Mouse (Mus musculus): ENCODE results near the gene P3h4.

P3h4 gene

DNA sequence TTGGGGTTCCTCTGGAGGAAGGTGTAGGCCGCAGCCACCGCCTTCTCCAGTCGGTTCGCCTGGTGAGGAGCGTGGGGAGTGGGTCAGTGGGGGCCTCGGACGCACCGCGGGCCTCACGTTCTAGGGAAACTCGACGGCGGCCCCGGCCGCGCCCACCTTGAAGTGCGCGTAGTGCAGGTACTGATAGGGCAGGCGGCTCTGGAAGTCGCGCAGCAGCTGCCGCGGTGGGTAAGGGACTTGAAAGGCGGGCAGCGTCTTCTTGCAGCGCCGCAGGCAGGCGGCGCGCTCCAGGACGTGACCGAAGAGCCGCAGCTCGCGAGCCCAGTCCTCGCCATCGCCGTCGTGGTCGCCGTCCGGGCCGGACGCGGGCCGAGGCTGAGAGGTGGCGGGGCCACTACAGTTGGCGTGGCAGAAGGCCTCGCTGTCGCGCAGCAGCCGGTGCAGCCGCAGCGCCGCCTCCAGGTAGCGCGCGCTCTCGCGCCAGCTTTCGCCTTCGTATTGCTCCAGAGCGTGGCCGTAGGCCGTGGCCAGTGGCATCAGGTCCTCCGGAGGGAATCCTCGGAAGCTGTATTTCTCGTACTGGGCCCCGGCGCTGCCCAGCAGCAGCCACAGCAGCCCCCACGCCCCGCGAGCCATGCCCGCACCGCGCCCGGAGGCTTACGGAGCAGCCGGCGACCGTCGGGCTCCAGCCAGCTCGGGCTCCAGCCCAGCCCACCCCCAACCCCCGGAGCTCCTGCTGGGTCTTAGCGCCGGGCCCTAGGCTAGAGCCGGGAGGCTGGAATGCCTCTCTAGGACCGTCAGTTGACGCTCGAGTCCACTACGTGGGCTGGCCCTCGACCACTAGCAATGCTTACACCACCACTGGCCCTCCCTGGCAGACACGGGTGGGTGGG is at the start of gene P3h4:
TSS of gene P3h4 (minus strand) at position 816 of the 893 bp plus-strand sequence.
- peak; percentile 90 to 94 for DNase-seq

DNA sequence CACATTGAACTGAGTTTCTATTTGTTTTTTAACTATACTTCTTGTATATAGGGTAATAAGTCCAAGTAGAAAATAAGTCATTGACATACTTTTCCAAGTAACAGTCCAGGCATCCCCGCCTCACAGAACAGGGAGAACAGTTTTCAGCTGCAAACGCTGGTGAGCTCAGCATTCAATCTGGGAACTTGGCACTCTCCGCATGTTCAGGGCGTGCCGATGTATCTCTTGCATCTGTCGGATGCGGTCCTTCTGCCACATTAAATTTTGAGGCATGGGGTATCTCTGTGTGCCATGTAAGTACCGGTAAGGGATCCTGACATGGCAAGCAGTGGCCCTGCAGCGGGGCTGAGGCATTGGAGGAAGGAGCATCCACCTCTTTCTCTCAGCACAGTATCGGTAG is 48.1 kb upstream of the P3h4 start:
- no peak for DNase-seq

DNA sequence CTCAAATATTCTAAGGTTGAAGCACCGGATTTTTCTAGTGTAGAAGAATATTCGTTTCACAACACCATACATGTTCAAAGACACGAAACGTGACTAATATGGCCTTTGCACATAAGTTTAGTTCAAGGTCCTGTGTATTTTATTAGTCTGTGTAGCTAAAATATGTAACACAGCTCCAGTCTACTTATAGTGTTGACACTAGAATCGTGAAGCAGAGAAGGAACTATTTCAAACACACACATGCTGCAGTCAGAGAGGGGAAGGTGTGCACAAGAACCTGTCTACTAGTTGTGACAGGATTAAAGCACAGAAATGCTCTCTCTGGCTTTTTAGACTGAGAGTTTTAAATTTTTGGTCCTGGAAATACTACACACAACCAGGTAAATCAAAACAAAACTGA is 43.1 kb upstream of the P3h4 start:
- DNase-seq, result no peak

DNA sequence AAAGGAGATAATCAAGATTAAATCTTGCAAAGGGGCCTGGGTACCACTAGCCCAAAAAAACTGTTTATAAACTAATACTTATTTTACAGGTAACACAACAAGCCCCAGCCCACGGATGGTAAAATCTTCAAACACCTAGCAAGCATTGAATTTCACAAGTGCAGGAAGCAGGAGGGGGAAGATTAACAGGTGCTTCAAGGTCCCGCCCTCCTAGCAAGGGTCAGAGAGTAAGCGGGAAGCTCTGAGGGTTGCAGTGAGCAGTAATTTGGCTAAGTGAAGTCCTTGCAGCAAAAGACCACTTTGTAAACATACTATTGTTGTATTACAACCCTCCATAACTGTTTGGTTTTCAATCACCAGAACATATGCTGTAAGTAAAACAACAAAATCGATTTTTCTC is 42.6 kb upstream of the P3h4 start:
- DNase-seq, result no peak

DNA sequence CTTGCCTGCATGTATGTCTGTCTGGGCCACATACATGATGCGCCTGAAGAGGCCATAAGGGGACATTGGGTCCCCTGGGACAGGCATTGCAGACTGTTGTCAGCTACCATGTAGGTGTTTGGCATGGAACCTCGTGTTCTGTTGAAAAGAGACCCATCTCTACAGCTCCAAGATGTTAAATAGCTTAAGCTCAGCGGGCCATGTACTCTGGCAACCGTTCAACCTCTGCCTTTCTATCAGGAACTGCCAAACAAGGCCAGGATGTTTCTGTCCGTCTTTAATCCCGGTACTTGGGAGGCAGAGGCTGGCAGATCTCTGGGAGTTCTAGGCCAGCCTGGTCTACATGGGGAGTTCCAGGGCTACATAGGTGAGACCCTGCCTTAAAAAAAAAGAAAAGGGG is 28.0 kb upstream of the P3h4 start:
- DNase-seq, result no peak

DNA sequence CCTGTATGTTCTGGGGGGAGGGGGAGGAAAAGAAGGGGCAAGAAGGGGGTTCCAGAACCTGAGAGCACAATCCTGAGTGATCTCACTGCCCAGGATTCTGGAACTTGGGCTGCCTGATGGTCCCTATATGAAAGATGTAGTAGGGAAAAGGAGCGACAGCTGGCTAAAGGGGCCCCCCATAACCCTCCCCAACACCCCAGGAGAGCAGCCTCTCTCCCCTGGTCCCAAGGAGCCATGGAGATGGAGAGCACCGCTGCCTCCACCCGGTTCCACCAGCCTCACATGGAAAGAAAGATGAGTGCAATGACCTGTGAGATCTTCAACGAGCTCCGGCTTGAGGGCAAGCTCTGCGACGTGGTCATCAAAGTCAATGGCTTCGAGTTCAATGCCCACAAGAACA is 27.2 kb upstream of the P3h4 start, which contains the start of the genes Nt5c3b and Klhl10:
TSS of gene Nt5c3b (minus strand) at position 12 of the 400 bp plus-strand sequence.
TSS of gene Klhl10 (plus strand) at position 121 of the 400 bp plus-strand sequence.
- DNase-seq, result no peak

DNA sequence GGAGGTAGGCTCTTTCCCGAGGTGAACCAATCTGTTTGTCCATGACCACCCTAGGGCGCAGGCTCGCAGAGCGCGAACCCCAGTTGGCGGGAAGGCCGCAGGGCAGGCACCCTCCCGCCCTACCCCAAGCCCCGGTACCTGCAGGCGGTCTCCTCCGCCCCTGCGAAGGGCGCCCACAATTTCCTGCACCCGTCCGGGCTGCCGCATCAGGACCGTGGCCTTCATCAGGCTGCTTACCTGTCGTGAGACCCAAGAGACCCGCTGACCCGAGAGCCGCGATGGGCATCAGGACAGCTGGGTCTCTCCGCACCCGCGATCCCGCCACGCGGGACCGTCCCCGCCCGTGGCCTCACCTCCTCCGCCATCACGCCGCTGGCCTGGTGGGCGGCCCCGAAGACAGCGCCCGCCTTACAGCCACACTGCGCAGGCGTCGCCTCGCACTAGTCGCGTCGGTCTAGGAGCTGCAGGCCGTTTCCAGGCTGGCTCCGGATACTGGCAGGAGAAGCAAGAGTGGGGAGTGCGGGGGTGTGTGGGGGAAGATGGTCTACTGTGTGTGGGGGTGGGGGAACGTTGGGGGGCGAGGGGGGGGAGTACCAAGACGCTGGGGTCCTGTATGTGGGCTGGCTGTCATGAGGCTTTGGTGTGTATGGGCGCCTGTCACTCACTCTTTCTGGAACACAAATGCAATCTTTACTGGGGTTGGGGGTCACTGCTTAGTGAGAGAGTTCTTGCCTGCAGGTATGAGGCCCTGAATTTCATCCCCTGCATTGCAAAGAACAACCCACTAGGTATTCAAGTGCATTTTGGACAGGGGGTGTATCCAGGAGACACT is 26.3 kb upstream of the P3h4 start:
- DNase-seq, result peak; percentile 89 to 93

DNA sequence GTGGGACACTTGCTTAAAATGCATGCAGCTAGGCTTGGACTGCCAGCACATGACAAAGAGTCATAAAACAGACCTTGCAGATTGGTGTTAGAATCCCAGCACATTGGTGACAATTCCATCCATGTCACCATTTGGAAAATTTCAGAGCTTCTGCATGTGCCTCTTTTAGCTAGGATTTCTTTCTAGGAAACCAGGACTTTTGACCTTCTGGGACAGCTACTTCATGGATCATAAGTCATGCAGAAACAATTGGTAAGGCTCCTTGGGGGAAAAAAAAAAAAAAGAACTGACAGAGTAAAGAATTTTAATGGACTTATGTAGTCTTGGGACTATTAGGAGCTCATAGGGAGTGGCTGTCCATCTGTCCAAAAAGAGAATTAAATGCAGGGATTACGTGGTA is 23.3 kb upstream of the P3h4 start:
- no peak for DNase-seq

DNA sequence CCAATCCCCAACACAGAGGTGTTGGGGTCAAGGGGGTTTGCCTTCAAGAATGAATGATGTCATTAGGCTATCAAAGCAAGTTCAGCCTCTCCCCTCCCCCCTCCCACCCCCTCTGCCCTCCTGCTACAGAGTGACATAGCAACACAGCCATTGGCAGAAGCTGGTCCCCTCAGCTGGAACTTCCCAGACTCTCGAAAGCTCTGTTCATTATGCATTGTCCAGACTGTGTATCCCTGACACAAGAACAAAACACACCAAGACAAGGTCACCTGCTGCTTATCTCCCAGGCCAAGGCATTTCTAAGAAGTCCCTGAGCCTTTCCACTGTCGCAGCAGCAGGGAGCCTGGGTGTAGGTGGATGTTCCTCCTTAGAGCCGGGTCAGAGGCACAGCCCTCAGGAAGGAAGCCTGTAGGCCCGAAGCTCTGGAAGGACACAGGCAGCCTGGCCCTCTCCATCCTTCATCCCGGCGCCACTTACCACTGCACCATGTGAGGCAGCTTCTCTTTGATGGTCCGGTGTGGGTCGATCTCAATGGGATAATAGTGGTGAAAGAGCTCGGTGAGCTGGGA is 21.1 kb upstream of the P3h4 start:
- DNase-seq, result no peak

DNA sequence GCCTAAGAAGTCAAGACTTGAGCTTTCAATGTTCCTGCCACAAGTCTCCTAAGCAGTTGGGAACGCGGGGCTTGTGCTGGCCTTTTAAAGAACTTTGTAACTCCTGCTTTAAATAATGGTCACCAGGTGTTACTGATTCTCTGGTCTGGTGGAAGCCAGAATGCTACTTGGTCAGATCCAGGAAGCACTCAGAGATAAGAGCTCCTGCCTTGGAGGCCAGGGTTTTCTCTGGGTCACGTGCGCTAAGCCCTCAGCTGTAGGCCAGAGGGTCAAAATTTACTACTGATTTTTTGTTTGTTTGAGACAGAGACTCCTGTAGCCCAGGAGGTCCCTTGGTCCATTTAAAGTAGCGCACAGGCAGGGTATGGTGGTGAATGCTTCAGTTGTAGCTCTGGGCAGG is 17.4 kb upstream of the P3h4 start:
- no peak for DNase-seq

DNA sequence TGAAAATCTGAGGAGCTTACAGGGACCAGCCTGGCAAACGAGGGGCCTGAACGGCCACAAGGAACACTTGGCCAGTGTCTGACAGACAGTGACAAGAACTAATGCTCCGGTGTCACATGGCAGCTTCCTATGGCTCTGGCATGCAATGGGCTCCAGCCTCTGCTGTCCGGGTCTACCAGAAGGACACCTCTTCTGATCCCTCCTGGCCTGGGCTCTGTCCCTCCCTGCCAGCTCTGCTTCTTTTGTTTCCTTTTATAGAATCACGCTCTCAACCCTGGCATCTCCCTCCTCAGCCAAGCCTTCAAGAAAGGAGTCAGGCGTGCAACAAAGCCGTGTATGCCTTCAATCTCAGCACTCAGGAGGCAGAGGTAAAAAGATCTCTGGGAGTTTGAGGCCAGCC is 15.4 kb upstream of the P3h4 start:
- no peak for DNase-seq

DNA sequence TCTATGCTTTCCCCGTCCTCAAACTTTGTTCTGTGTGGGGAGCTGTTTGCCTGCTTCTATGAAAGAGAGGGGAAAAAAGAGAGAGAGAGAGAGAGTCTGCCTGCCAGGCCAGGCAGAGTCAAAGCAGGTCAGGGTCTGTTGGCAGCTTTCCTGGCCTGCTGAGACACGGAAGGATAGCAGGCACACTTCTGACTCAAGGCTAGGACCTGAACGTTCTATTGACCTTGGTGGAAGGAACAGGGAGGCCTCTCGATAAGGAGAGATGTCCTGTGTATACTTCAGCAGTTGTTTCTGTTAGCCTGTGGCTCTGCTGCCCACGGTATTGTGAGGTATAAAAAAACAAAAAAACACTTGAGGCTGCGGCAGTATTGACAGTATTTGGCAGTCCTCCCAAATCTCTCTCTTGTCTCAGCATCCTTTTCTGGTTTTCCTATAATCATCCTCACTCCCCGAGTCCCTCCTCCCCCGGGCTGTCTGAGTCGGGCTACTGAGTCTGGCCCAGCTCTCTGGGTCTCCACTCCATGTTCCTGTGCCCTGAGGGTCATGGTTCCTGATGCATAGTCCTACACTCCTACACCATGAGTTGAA is 14.1 kb upstream of the P3h4 start:
- DNase-seq, result no peak

DNA sequence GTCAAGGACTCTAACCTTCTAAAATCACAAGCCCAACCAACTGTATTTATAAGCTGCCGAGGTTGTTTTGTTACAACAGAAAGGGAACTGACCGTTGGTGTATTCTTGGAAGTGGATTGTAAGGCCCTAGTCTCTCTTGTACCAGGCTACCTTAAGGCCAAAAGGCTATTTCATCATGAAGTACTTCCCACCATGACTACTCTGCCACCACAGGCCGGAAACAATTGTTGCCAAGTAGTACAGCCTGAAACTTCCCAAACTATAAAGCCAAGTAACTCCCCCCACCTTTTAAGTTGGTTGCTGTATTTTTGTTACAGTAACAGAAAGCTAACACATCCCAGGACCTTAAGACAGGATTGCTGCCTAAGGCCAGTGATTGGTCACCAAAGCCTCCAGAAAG is 12.2 kb upstream of the P3h4 start:
- no peak for DNase-seq

DNA sequence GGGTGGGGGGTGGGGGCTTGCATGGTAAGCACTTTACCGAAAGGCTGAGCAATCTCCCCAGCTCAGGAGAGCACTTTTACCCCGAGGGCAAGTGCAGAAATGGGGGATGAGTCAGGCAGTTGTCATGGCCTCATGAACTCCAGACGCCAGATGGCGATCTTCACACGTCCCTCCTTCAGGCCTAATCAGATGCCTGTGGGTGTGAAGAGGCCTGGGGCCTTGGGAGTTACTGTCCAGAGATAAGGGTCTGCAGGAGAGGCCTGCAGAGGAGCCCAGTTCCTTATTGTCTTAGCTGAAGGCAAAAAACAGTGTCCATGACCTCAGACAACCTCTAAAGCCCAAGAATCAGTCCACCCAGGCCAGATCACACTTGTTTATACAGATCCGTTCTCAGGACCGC is 11.2 kb upstream of the P3h4 start:
- peak; percentile 84 to 88 for DNase-seq

DNA sequence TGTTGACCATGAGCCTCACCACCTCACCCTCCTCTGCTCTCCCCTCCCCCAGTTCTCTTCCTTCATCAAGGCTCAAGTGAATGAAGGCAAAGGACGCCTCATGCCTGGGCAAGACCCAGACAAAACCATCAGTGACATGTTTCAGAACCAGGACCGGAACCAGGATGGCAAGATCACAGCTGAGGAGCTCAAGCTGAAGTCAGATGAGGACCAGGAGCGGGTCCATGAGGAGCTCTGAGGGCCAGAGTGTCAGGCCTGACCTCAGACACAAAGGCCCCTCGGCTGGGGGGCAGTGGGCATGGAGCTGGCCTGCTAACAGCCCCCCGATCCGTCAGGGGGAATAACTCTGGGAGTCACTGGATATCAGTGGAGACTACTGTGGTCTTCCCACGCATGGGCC is 9.2 kb upstream of the P3h4 start:
- DNase-seq, result no peak

DNA sequence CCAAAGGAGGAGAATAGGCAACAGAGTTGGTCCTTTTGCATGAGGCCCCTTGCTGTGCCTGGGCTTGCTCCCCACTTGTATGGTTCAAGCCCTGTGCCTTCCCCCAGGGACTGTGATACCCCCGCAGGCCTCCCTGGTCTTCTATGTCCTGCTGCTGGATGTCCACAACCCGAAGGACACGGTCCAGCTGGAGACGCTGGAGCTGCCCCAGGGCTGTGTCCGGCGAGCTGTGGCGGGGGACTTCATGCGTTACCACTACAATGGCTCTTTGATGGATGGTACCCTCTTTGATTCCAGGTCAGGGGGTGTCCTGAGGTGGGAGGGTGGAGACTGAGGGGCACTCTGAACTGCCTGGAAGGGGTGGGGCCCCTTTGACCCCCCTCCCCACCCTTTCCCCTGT is 6.9 kb upstream of the P3h4 start:
- DNase-seq, result peak; percentile 44 to 64

DNA sequence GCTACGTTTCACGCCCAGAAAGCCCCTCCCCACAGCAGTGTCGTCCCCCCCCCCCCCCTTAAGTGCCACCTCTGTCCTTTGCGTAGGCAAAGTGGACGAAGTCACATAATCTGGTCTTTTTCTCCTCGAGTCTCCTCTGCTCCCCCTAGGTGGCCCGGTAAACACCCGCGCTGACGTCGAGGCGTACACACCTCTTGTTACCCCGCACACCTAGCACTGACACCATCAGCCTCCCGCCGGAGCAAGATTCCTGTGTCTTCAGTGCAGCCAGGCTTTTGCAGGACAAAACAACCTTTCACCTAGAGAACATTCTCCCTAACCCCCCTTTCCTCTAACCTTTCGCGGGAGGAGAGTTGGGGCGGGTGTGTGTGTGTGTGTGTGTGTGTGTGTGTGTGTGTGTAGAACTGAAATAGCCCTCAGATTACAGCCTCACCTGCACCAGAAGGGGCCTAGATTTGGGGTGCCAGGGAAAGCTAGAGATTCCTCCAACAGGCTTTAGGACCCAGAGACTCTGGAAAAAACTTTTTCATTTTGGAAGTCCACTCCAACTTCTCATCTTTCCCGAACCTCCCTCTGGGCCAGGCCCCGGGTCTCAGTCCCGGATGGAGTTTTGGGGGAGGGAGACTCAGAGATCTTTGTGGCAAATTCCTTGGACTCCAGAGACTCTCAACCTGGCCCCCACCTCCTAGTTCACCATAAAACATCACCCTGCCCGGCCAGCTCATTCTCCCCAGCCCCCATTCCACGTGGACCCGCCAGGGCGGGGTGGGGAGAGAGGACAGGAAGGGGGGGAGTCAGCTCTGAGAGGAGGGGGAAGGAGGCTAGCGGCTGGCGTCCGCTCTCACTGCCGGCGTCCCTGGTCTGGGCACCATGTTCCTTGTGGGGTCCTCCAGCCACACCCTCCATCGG is 532 bp upstream of the P3h4 start, which contains the start of gene Fkbp10:
TSS of gene Fkbp10 (plus strand) at position 784 of the 909 bp plus-strand sequence.
- DNase-seq, result peak; percentile 79 to 87

DNA sequence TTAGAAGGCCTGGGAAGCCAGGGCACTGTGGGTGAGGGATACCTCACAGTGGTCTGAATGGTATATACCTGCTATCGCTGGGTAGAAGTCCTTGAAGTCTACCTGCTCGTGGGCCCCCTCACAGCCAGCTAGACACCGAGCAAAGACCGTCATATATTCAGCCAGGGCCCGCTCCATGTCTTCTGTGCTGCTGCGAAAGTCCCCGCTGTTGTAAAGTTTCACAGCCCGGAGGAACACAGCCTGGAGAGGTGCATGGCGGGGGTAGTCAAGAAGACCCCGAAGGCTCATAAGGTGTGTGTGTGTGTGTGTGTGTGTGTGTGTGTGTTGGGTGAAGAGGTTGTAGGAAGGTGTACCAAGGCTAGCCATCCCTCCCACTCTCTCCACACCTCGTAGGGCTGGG is 1.1 kb downstream of the P3h4 start:
- DNase-seq, result no peak

DNA sequence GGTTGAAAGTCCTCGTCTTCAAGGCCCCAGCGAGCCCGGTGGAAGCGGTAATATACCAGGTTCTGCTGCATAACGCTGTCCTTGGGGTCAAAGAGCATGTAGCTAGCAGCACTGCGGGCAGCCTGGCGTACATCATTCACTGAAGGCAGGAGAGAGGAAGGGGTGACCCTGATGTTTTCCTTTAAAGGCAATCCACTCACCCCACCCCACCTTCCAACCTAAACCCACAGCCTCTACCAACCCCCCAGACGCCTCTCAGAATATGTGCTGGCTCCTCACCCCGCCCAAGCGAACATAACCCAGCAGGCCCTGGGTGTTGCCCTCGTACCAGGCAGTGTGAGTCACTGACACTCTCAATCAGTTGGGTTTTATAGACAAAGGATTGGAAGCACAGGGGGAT is 2.9 kb downstream of the P3h4 start:
- DNase-seq, result peak in 1 of 2 experiments; percentile 46

DNA sequence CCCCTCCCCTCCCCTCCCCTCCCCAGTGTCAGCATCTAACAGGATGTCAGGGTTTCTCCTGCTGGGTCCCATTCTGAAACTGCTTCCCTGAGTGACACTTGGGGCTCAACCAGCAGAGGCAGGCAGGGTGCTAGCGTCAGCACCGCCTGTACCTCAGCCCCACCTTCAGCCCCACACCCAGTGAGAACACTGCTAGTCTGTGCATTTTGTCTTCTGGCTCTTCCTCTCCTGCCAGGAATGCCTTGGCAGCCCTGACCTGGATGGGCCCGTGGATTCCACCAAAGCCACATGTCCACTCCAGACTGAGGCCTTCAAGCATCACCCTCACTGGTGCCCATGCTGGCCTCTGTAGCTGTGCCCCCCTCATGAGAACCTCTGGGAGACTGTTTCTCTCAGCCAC is 5.0 kb downstream of the P3h4 start:
- DNase-seq, result no peak

DNA sequence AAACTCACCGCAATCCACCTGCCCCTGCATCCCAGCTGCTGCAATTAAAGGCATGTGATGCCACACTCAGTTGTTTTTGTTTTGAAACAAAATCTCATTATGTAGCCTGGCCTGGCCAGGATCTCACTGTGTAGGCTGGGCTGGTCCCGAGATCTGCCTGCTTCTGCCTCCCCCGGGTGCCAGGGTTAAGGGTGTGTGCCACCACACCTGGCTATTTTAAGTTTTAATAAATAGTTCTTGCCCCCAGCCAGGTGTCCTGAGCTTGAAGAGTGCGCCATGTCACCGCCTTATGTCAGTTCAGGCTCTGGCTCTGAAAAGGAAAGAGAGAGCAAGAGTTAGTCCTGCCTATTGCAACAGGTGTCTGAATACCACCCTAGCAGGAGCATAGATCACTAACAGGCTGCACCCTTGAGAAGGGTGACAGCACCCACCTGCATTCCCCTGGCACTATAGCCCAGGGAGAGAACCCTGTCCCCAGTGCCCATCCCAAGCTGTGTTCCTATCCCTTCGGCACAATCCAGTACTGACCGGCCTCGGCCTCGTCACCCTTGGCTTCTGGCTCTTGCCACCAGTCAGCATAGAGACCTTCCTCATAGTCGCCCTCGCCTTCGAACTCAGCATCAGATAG is 5.7 kb downstream of the P3h4 start:
- no peak for DNase-seq

Measured in kidney, postnatal 4 days (tissue).